Mouse (Mus musculus): ENCODE results near the gene Akt1.
A peak's percentile ranks its signal among the peaks of the same experiment; 100 is the strongest.

The Akt1 gene

GRCm38 (mm10) chr12:112627097-112627881, 47.4 kb downstream of the Akt1 start:
- no peak for DNase-seq (ENCODE audit: low spot score)

GRCm38 (mm10) chr12:112626455-112626854, 48.2 kb downstream of the Akt1 start:
- DNase-seq (ENCODE audit: low spot score), result no peak

- DNase-seq (ENCODE audit: low spot score), result no peak
These were observed 49.0 kb downstream of the Akt1 start for GRCm38 (mm10) chr12:112625700-112626099.

DNA sequence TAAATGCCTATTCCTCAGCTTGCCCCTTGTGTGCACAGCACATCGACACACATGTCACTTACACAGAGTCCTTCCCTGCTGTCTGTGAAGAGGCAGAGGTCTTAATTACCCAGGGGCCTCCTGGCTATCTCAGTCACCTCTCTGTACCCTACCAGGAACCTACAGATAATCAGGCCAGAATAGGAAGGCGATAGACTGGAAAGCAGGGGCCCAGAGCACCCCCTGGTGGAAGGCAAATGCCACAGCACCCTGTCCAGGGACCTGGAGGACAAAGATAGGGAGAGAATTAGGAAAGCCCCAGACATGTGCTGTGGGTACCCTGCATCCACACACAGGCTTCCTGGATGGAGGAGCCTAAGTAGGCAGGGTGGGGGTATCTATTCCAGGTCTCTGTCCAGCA, 50.9 kb downstream of the Akt1 start:
- DNase-seq (ENCODE audit: low spot score), result peak; percentile 42

DNA sequence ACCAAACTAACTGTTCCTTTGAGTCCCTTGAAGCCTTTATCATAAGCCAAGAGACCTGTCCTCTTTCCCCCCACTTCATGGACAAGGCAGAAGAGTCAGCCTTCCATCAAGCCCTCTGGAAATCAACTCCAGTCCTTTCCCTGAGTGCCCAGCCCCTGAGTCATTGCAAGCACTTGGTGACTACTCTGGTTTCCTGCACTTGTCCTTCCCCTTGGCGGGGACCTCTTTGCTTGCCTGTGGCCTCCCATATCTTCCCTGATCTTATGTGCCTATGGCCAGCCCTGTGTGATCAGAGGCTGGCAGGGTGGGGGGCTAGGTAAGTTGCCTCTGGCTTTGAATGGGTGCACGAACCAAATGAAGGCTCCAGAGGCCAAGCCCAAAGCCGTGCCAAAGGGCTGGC, 52.8 kb downstream of the Akt1 start:
- no peak for DNase-seq (ENCODE audit: low spot score)

DNA sequence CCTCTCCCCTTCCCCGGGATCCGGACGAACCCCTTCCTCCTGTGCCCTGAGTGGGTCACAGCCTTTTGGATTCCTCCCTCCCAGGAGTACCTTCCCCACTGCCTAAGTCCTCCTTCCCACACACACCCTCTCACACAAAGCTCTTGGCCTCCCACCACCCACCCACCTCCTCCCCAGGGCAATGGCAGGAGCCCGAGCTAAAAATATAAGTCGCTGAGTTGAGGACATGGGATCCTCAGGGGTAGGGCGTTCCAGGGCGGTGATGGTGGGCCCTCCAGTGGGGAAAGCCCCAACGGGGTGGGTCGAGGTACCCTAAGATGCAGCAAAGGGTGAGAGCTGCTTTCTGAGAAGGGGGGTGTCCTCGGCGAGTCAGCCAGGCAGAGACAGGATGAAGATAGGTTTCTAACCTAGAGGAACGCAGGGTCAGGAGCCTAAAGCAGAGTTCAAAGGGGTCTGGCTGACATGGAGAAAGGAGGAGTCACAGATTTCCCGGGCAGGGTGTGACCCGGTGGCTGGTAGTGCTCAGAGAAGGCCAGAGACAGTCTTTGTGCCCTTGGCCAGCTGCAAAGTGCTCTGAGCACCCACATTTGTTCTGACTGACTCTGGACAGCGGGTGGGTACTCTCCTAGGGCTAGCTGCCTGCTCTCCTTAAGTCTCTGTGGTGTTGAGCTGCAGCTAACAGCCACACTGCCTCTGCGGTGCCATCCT, 54.2 kb downstream of the Akt1 start:
- DNase-seq (ENCODE audit: low spot score), result no peak

DNA sequence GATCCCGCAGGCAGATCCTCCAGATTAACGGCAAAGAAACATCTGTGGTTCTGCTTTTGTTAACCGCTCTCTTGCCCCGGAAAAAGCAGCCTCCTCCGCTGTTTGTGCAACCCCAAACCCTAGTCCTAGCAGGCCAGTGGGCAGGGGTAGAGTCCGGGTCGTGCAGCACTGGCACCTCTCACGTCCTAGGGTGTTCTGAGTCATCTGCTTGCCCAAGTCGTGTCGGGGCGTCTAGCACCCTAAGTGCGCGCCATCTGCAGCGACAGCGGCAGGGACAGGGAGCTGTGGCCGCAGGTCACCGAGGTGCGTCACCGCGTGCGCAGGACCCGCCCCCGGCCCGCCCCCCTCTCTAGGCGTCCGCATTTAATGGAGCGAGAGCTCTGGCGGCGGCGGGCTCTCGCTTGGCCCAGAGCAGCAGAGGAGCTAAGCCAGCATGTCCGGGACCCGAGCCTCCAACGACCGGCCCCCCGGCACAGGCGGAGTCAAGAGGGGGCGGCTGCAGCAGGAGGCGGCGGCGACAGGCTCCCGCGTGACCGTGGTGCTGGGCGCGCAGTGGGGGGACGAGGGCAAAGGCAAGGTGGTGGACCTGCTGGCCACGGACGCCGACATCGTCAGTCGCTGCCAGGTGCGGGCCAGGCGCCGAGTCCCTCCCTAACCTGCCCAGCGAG, 54.9 kb downstream of the Akt1 start, which contains the start of gene Adssl1:
Gene Adssl1, plus strand, starts transcription at position 360 of the 668 bp plus-strand sequence.
- DNase-seq (ENCODE audit: low spot score), result peak; percentile 53

DNA sequence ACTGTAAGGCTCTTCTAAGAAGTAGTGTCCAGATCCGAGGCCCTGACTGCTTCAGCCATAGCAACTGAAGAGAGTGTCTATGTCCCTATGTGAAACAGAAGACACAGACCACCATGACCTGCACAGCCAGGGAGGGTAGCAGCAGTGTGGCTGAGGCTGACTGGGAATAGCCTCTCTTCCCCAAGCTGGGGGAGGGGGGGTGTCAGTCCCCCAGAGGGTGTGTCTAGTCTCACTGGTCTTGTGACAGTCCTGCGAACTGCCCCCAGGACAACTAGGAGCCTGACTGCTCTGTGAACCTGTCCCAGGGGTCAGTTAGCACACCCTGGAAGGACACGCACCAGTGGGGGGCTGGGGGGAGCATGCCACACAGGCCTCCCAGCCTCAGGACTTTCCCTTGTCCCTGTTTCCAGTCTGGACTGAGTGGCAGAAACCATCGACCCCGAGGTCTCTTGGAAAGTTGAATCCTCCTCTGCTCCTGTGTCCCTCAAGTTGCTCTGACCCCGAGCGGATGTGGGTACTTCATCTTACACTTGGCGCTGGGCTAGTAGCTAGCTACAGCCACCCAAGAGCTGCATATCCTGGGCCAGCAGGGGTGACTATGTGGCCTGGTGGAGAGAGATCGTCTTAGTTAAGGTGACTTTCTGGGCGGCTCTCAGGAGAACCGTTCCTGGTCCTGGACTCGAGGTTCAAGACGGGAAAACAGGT, 55.6 kb downstream of the Akt1 start:
- DNase-seq (ENCODE audit: low spot score), result no peak

DNA sequence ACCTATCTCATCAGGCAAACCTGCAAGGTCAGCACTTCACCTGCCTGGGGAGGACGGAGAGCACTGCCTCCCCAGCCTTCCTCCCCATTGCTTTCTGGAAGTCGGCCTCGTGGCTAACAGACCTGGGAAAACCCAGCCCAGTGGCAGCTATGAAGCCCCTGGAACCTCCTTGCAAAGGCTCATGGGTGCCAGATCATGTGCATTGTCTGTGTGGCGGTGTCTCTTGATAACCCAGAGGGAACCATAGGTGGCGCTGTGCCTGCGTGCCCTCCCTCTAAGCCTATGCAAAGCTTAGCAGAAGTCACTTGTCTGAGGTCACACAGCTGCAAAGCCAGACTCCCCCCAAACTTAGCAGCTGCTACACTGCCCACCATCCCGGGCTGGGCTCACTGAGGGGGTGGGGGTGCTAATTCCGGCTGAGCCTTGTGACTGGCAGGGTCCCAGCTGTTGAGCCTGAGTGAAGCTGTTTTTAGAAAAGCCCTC, 56.7 kb downstream of the Akt1 start:
- DNase-seq (ENCODE audit: low spot score), result peak; percentile 54

- no peak for DNase-seq (ENCODE audit: low spot score)
These were observed 57.5 kb downstream of the Akt1 start for GRCm38 (mm10) chr12:112617184-112617583.

GRCm38 (mm10) chr12:112616668-112617067, 58.0 kb downstream of the Akt1 start:
- no peak for DNase-seq (ENCODE audit: low spot score)

DNA sequence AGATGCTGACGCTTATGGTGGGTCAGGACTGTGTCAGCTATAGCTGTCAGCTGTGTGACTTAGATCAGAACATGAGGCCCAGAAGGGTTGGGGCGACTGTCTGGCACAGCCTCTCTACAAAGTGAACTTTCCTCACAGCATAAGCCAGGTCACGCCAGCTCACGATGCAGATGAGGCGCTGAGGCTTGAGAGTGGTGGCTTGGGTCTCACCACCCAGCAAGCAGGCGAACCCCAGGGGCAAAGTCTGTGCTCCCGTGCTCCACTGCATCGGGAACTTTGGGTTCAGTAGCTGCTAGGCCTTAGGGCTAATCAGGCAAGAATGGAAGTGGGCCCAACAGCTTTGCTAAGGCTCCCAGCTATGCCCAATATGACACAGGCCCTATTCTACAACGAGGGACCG, 65.7 kb downstream of the Akt1 start:
- DNase-seq (ENCODE audit: low spot score), result no peak

DNA sequence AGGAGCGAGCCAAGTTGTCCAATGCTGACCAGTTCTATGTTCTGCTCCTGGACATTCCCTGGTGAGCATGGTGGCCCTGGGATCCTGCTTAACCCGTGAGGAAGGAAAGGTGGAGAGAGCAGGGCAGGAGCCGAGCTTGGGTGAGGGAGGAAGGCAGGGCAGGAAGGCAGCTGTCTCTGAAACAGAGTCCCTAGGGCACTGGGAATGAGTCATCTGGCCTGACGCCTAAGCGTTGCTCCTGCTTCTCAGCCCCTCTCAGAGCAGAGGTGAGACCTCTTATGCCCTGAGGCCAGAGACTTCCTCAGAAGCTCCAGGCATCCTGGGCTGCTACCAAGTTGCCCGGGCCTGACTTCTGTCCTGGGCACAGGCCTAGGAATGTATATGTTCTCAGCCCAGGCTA, 67.7 kb downstream of the Akt1 start:
- DNase-seq (ENCODE audit: low spot score), result no peak

- peak; percentile 81 for DNase-seq (ENCODE audit: low spot score)
These were observed 68.9 kb downstream of the Akt1 start for GRCm38 (mm10) chr12:112605766-112606165.

- DNase-seq (ENCODE audit: low spot score), result peak; percentile 55
These were observed 69.7 kb downstream of the Akt1 start for GRCm38 (mm10) chr12:112604709-112605649.

DNA sequence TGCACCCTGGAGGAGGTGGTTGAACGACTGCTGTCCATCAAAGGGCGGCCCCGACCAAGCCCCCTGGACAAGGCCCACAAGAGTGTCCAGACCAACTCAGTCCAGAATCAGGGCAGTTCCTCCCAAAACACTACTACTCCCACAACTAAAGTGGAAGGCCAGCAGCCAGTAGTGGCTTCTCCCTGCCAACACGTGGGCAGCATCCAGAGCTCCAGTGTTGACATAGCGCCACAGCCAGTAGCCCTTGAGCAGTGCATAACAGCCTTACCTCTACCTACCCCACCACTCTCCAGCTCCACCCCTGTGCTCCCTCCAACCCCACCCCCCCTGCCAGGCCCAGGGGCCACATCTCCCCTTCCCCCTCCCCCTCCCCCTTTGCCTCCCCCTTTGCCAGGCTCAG, 70.7 kb downstream of the Akt1 start:
- DNase-seq (ENCODE audit: low spot score), result no peak
